Mouse (Mus musculus) gastrocnemius, postnatal 25 days (tissue): ENCODE results near the gene Sept11. TPM values are rescaled to one million over a fixed set of nuclear protein-coding genes. Genes with fewer than 3 reads are reported as not detected.

Experiments used
- total RNA-seq, 2 experiments: library from RNA; stranded (reverse); gene quantifications; 1 replicate in 1 of 2; 2 replicates in 1 of 2; pipeline ENCODE4 v1.2.3; 2021

The Sept11 gene
- total RNA-seq, 2 experiments from 2014 or later, result 75.1 to 79.4 TPM

Other genes starting within 250 kb of the Sept11 start
- not detected for gene Sowahb, start 48.4 kb upstream of the Sept11 start, total RNA-seq
- gene Ccni, start 113.1 kb downstream of the Sept11 start, total RNA-seq, result 10 to 100 TPM; 63.6 to 64.1 TPM
- gene 2010109A12Rik, start 113.1 kb downstream of the Sept11 start, total RNA-seq, result under 1 TPM; 0.31 to 0.64 TPM
- 1 to 10 TPM; 8.6 to 9.9 TPM for gene Ccng2, start 173.8 kb downstream of the Sept11 start, total RNA-seq